1 mouse cellular context compared by ENCODE assay signal in genomic region chr16:17432576-17432975, GRCm38 (mm10).
A peak's percentile ranks its signal among the peaks of the same experiment; 100 is the strongest.
TF ChIP-seq lines count a peak whose summit lies in the region.

No protein-coding gene starts in this region.

TF ChIP-seq in CH12.LX, 34 proteins besides CTCF, POLR2A, EP300 and RAD21 (continued from another document):
- TF ChIP-seq CHD1 (IDR thresholded peaks at IDR 0.05; ENCODE audit: low read depth, low read length) (no peak), SIN3A (IDR thresholded peaks at IDR 0.05; ENCODE audit: low read length) (peak; percentile 55; the same call in 1 of the 2 replicates), KAT2A (IDR thresholded peaks at IDR 0.05; ENCODE audit: insufficient replicate concordance, low read length) (no peak)
TF ChIP-seq in CH12.LX: peak in this region for 8.
